Mouse (Mus musculus) hindbrain, postnatal 0 days (tissue): ENCODE measurements around the gene Psrc1. TPM values are rescaled to one million over a fixed set of nuclear protein-coding genes. Genes with fewer than 3 reads are reported as not detected.

Source experiments
- ATAC-seq: fragments of 200-750 bp; cut with Nextera tagmentation; 2 replicates; pipeline ENCODE4 v1.8.0; 2017; ENCODE audit warnings: mild to moderate bottlenecking, moderate TSS enrichment, moderate library complexity
- DNase-seq: peaks from one replicate; pipeline ENCODE4 v3.0.0-alpha.2; 2015; ENCODE audit warnings: low spot score
- H3K27ac ChIP-seq: fragments of 300-500 bp; sonication (generic); 2 replicates; pipeline ENCODE4 v1.5.1; 2014; ENCODE audit warnings: mild to moderate bottlenecking
- H3K27me3 ChIP-seq: fragments of 300-500 bp; sonication (generic); 2 replicates; pipeline ENCODE4 v1.6.1; 2014; ENCODE audit warnings: low read length, mixed read lengths; ENCODE audit not compliant: insufficient read depth
- H3K36me3 ChIP-seq: fragments of 300-500 bp; sonication (generic); 2 replicates; pipeline ENCODE4 v1.6.1; 2014; ENCODE audit warnings: low read length, mixed read lengths; ENCODE audit not compliant: insufficient read depth
- H3K4me1 ChIP-seq: fragments of 300-500 bp; sonication (generic); 2 replicates; pipeline ENCODE4 v1.6.1; 2014; ENCODE audit warnings: antibody characterized with exemption, low read length, mixed read lengths; ENCODE audit not compliant: insufficient read depth
- H3K4me2 ChIP-seq: fragments of 300-500 bp; sonication (generic); 2 replicates; pipeline ENCODE4 v1.6.1; 2014; ENCODE audit warnings: low read depth, mild to moderate bottlenecking, low read length, moderate library complexity, mixed read lengths
- H3K4me3 ChIP-seq: fragments of 300-500 bp; sonication (generic); 2 replicates; pipeline ENCODE4 v1.5.1; 2014; ENCODE audit warnings: low read length
- H3K9ac ChIP-seq: fragments of 300-500 bp; sonication (generic); replicated peaks from 2 replicates; pipeline ENCODE4 v1.6.1; 2014; ENCODE audit warnings: mild to moderate bottlenecking, low read length, moderate library complexity, mixed read lengths
- H3K9me3 ChIP-seq: fragments of 300-500 bp; sonication (generic); 2 replicates; pipeline ENCODE4 v1.6.1; 2016; ENCODE audit warnings: low read length, mixed read lengths
- CTCF ChIP-seq: IDR thresholded peaks from 2 replicates; pipeline ENCODE4 v1.5.1; 2016; ENCODE audit warnings: antibody characterized with exemption, control low read depth, low read depth
- WGBS: fragments of 180-500 bp; shearing (Covaris S2); extraction: QIAGEN DNeasy Blood & Tissue Kit; methylation state at CpG from one replicate; pipeline ENCODE4 v1.1.7; 2014; 5-methylcytosine and 5-hydroxymethylcytosine counted together
- polyA plus RNA-seq: library from polyadenylated mRNA; unstranded; fragments of >200 nt; fragmentation: Nextera tagmentation; extraction: Ambion mirVana; gene quantifications from 2 replicates; pipeline ENCODE4 v1.2.1, GENCODE M21; 2015
- total RNA-seq: library from RNA; depleted of rRNA; stranded (reverse); fragments of >200 nt; gene quantifications from 2 replicates; pipeline ENCODE4 v1.2.3, GENCODE M21; 2014; rRNA removed

Psrc1 gene
- total and polyA plus RNA-seq, 2 experiments from 2014 or later = 8.4 to 15.0 TPM

DNA sequence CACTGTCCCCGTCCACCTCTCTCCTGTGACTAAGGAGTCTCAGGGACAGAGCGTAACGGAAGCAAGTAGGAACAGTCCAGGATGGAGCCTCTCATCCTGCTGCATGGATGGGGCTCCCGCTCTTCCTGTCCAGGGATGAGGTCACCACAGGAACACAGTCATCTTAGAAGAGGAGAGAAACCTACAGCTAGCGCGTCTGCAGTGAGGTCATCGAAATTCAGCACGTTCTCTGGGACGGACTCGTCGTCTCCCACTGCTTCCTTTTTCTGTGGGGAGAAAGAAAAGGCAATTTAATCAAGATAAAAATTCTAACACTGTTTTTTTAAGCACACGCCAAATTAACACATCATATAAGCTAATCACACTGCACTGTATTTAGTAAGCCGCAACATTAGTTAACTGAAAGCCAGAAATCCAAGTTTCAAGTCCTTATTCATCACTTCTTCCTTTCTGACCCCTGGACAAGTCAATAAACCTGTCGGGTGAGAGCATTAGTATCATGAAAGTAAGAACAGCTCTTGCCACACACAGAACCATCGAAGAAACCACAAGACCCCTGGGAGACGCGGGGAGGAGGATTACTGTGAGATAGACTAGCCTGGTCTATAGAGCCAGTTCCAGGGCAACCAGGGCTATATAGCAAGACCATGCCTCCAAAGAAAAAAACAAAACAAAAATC is 52.2 kb downstream of the Psrc1 start:
- Histone ChIP-seq H3K9me3 (no peaks in the 10 kb centered on the region), H3K36me3 (peaks cover 21% of the 10 kb centered on the region)

DNA sequence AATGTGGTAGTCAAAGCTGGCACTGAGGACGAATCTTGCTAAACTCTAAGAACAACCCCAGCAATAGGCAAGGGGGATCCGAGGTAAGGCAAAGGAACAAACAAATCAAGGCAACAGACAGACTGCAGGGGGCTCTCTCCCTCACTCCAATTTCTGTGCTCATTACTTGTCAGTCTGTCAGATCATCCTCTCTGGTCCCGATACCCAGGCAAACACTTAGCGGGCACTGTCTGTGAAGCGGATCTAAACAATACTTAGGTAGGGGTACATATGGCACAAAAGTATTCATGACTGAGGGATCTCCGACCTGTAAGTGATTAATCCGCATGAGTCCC is 52.7 kb downstream of the Psrc1 start:
- H3K4me1 ChIP-seq = no peaks in the 10 kb centered on the region; the same call in 1 of the 2 replicates
- no peak overlapping the region for H3K4me3 ChIP-seq
- TF ChIP-seq CTCF = peak; percentile 39; the same call in 1 of the 2 replicates
- DNase-seq (no peak), ATAC-seq (no peak)
- peaks cover 16% of the 10 kb centered on the region for H3K36me3 ChIP-seq
- WGBS = 56% methylated on average over 7 of the region's 7 CpGs
- H3K9ac ChIP-seq = no peak overlapping the region
- no peaks in the 10 kb centered on the region for H3K27me3 ChIP-seq
- H3K4me2 ChIP-seq = no peak overlapping the region
- H3K27ac ChIP-seq = no peak overlapping the region
- H3K9me3 ChIP-seq = no peaks in the 10 kb centered on the region

More for the DNA sequence above, 52.2 kb downstream of the Psrc1 start:
- ATAC-seq = no peak
- no peaks in the 10 kb centered on the region; the same call in 1 of the 2 replicates for H3K4me1 ChIP-seq
- no peaks in the 10 kb centered on the region for H3K27me3 ChIP-seq
- H3K27ac ChIP-seq = no peak overlapping the region
- no peak overlapping the region for H3K4me2 ChIP-seq
- no peak overlapping the region for H3K9ac ChIP-seq
- no peak overlapping the region for H3K4me3 ChIP-seq
- no peak for DNase-seq
- no peak for TF ChIP-seq CTCF
- WGBS = 69% methylated on average over 17 of the region's 17 CpGs

Other genes with a start within 250 kb of the Psrc1 start
- gene Gnai3, start 237.7 kb upstream of the Psrc1 start, total RNA-seq = 61.0 and 66.6 TPM in 2 replicates
- gene Gnai3, start 237.7 kb upstream of the Psrc1 start, polyA plus RNA-seq = 97.9 and 100 TPM in 2 replicates
- 12.2 and 12.4 TPM in 2 replicates for gene Gpr61, start 229.0 kb upstream of the Psrc1 start, total RNA-seq
- gene Gpr61, start 229.0 kb upstream of the Psrc1 start, polyA plus RNA-seq = 6.1 and 6.8 TPM in 2 replicates
- gene Amigo1, start 197.5 kb upstream of the Psrc1 start, total RNA-seq = 36.6 and 37.3 TPM in 2 replicates
- gene Amigo1, start 197.5 kb upstream of the Psrc1 start, polyA plus RNA-seq = 10.7 and 11.3 TPM in 2 replicates
- 3.8 and 4.2 TPM in 2 replicates for gene Cyb561d1, start 182.6 kb upstream of the Psrc1 start, total RNA-seq
- 3.1 and 3.3 TPM in 2 replicates for gene Cyb561d1, start 182.6 kb upstream of the Psrc1 start, polyA plus RNA-seq
- 18.4 and 20.8 TPM in 2 replicates for gene Atxn7l2, start 172.9 kb upstream of the Psrc1 start, total RNA-seq
- 15.1 and 15.4 TPM in 2 replicates for gene Atxn7l2, start 172.9 kb upstream of the Psrc1 start, polyA plus RNA-seq
- gene Sypl2, start 157.2 kb upstream of the Psrc1 start, total RNA-seq = 1.5 and 1.9 TPM in 2 replicates
- gene Sypl2, start 157.2 kb upstream of the Psrc1 start, polyA plus RNA-seq = 0.75 and 0.81 TPM in 2 replicates
- 81.8 and 93.6 TPM in 2 replicates for gene Psma5, start 126.9 kb upstream of the Psrc1 start, total RNA-seq
- 232 and 238 TPM in 2 replicates for gene Psma5, start 126.9 kb upstream of the Psrc1 start, polyA plus RNA-seq
- gene Sort1, start 99.8 kb upstream of the Psrc1 start, total RNA-seq = 65.0 and 73.9 TPM in 2 replicates
- 11.7 and 13.3 TPM in 2 replicates for gene Sort1, start 99.8 kb upstream of the Psrc1 start, polyA plus RNA-seq
- gene Mybphl, start 18.9 kb upstream of the Psrc1 start, total RNA-seq = 0.36 TPM in 1 of 2 replicates, not detected in the other
- gene Mybphl, start 18.9 kb upstream of the Psrc1 start, polyA plus RNA-seq = 0.11 and 0.19 TPM in 2 replicates
- gene Celsr2, start 31.7 kb downstream of the Psrc1 start, total RNA-seq = 94.8 and 95.3 TPM in 2 replicates
- gene Celsr2, start 31.7 kb downstream of the Psrc1 start, polyA plus RNA-seq = 28.1 and 30.6 TPM in 2 replicates
- gene Sars, start 61.4 kb downstream of the Psrc1 start, total RNA-seq = 122 and 137 TPM in 2 replicates
- 214 and 223 TPM in 2 replicates for gene Sars, start 61.4 kb downstream of the Psrc1 start, polyA plus RNA-seq
- gene 1700013F07Rik, start 150.3 kb downstream of the Psrc1 start, total RNA-seq = 1.3 and 6.7 TPM in 2 replicates
- 3.1 and 3.2 TPM in 2 replicates for gene 1700013F07Rik, start 150.3 kb downstream of the Psrc1 start, polyA plus RNA-seq
- 10.2 and 10.7 TPM in 2 replicates for gene 5330417C22Rik, start 152.7 kb downstream of the Psrc1 start, total RNA-seq
- 13.5 and 17.3 TPM in 2 replicates for gene 5330417C22Rik, start 152.7 kb downstream of the Psrc1 start, polyA plus RNA-seq
- gene Tmem167b, start 178.6 kb downstream of the Psrc1 start, total RNA-seq = 31.9 and 38.9 TPM in 2 replicates
- gene Tmem167b, start 178.6 kb downstream of the Psrc1 start, polyA plus RNA-seq = 38.9 and 41.4 TPM in 2 replicates
- gene Taf13, start 187.9 kb downstream of the Psrc1 start, total RNA-seq = 7.7 and 12.4 TPM in 2 replicates
- 38.9 and 46.7 TPM in 2 replicates for gene Taf13, start 187.9 kb downstream of the Psrc1 start, polyA plus RNA-seq
- gene Wdr47, start 207.4 kb downstream of the Psrc1 start, total RNA-seq = 64.7 and 65.9 TPM in 2 replicates
- 65.9 and 70.5 TPM in 2 replicates for gene Wdr47, start 207.4 kb downstream of the Psrc1 start, polyA plus RNA-seq